Mouse (Mus musculus): ENCODE data around the gene Speg. TPM values are rescaled to one million over a fixed set of nuclear protein-coding genes. Genes with fewer than 3 reads are reported as not detected.

Gene Speg
- polyA plus RNA-seq (2014; fragmentation: Nextera tagmentation; extraction: Ambion mirVana): 20.2 and 20.3 TPM in 2 replicates

DNA sequence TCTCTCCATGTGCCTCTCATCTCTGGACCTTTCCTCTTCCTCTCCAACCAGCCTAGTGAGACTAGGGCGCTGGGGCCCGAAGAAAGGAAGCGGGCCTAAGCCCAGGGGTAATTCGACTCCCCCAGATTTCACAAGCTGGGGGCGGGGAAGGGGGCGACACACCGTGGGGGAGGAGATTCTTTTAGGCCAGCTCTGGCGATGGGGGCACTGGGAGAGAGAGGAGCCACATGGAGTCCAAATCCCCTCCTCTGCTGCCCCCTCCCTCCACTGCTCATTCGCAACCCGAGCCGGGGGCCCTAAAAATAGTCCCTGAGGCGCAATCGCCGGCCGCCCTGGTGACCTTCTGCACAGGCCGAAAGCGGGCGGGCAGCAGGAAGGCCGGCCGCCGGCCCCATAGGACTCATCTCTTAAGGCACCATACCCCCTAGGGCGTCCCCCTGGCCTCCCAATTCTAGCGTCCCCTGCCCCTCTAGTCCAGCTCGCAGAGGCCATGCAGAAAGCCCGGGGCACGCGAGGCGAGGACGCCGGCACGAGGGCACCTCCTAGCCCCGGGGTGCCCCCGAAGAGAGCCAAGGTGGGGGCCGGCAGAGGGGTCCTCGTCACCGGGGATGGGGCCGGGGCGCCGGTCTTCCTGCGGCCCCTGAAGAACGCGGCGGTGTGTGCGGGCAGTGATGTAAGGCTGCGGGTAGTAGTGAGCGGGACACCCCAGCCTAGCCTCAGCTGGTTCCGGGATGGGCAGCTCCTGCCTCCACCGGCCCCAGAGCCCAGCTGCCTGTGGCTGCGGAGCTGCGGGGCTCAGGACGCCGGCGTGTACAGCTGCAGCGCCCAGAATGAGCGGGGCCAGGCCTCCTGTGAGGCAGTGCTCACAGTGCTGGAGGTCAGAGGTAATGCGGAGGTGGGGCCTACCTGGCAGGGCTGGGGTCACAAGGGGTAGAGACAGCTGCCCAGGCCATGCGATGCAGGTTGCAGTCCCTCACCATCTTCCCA is at the start of gene Speg:
Gene Speg, plus strand, starts transcription at position 348 of the 987 bp plus-strand sequence.
- Histone ChIP-seq H3K27me3 (replicated peaks; ENCODE audit: control insufficient read depth, insufficient read depth, low read length) (peaks cover 7% of the 10 kb centered on the region; the same call in 1 of the 2 replicates), H3K9me3 (ENCODE audit: control insufficient read depth, low read length) (no peaks in the 10 kb centered on the region), H3K4me2 (ENCODE audit: low read depth, low read length) (peak within 1 kb of the TSS; percentile 65), H3K4me1 (ENCODE audit: control insufficient read depth, insufficient read depth, low read length) (peaks cover 10% of the 10 kb centered on the region), H3K4me3 (ENCODE audit: low read depth, low read length) (peak within 1 kb of the TSS; percentile 35), H3K36me3 (ENCODE audit: control insufficient read depth, insufficient read depth, low read length) (no peaks in the 10 kb centered on the region), H3K9ac (ENCODE audit: low read depth, low read length) (peak within 1 kb of the TSS; percentile 62), H3K27ac (replicated peaks; ENCODE audit: low read depth, low read length) (no peak within 1 kb of the TSS; the same call in 1 of the 2 replicates)
- peak; percentile 56 for ATAC-seq (ENCODE audit: low read depth)
- WGBS: 5% methylated on average over 40 of the region's 57 CpGs
- no peak for DNase-seq (ENCODE audit: low spot score)

DNA sequence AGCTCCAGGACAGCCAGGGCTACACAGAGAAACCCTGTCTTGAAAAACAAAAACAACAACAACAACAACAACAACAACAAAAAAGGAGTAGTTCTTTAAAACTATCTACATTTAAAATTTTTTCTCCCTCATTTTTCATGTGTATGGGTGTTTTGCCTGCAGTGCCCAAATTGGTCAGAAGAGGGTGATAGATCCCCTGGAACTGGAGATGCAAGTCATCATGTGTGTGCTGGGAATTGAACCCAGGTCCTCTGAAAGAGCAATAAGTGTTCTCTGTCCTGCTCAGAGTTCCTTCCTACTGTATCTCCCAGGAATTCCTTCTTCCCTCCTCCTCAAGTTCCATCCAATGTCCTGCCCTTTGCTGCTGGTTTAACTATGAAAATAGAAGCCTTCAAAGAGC is 47.6 kb upstream of the Speg start:
- Histone ChIP-seq H3K4me1 (ENCODE audit: control insufficient read depth, insufficient read depth, low read length) (no peaks in the 10 kb centered on the region), H3K9me3 (ENCODE audit: control insufficient read depth, low read length) (no peaks in the 10 kb centered on the region), H3K9ac (ENCODE audit: low read depth, low read length) (no peak overlapping the region), H3K27me3 (replicated peaks; ENCODE audit: control insufficient read depth, insufficient read depth, low read length) (no peaks in the 10 kb centered on the region), H3K36me3 (ENCODE audit: control insufficient read depth, insufficient read depth, low read length) (no peaks in the 10 kb centered on the region), H3K4me2 (ENCODE audit: low read depth, low read length) (no peak overlapping the region), H3K4me3 (ENCODE audit: low read depth, low read length) (no peak overlapping the region), H3K27ac (replicated peaks; ENCODE audit: low read depth, low read length) (no peak overlapping the region)
- ATAC-seq (ENCODE audit: low read depth) (no peak), DNase-seq (ENCODE audit: low spot score) (no peak)

DNA sequence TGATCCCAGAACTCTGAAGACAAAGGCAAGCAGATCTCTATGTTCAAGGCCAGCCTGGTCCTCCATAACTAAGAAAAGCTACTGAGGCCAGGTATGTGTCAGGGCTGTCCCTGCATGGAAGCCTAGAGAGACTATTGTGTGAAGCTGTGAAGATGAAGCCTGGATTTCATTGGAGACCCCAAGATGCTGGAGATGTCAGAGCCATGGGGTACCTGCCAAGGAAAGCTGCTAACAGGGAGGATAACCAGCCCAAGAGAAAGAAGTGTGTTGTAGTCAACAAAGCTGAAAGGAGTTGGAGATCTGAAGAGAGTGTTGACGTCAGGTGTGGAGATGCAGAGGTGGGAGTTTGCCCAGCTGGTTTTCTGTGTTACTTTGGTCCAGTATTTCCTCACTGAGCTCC is 43.8 kb upstream of the Speg start:
- 59% methylated on average over 1 of the region's 1 CpGs for WGBS
- Histone ChIP-seq H3K9me3 (ENCODE audit: control insufficient read depth, low read length) (no peaks in the 10 kb centered on the region), H3K27ac (replicated peaks; ENCODE audit: low read depth, low read length) (no peak overlapping the region), H3K4me1 (ENCODE audit: control insufficient read depth, insufficient read depth, low read length) (no peaks in the 10 kb centered on the region), H3K4me2 (ENCODE audit: low read depth, low read length) (no peak overlapping the region), H3K27me3 (replicated peaks; ENCODE audit: control insufficient read depth, insufficient read depth, low read length) (no peaks in the 10 kb centered on the region), H3K9ac (ENCODE audit: low read depth, low read length) (no peak overlapping the region), H3K36me3 (ENCODE audit: control insufficient read depth, insufficient read depth, low read length) (no peaks in the 10 kb centered on the region), H3K4me3 (ENCODE audit: low read depth, low read length) (no peak overlapping the region)
- ATAC-seq (ENCODE audit: low read depth): no peak
- no peak for DNase-seq (ENCODE audit: low spot score)

DNA sequence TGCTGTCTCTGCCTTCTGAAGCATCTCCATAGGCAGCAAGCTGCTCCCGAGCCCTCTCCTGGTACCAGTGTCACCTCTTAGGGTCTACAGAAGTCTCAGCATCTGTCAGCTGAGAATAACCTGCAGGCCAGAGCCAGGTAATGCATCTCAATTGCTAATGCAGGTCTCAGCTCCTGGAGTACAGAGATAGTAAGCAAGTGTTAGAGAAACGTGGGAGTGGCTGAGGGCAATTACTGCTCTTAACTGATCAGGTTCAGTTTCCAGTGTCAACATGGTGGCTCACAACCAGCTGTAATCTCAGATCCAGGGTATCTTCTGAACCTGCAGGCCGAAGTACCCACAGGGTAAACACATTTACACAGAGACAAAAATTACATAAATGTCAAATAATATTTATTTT is 38.6 kb upstream of the Speg start:
- H3K4me3 ChIP-seq (ENCODE audit: low read depth, low read length): no peak overlapping the region
- WGBS: 57% methylated on average over 3 of the region's 3 CpGs
- no peaks in the 10 kb centered on the region for H3K36me3 ChIP-seq (ENCODE audit: control insufficient read depth, insufficient read depth, low read length)
- H3K9ac ChIP-seq (ENCODE audit: low read depth, low read length): no peak overlapping the region
- DNase-seq (ENCODE audit: low spot score) (no peak), ATAC-seq (ENCODE audit: low read depth) (no peak)
- no peak overlapping the region for H3K27ac ChIP-seq (replicated peaks; ENCODE audit: low read depth, low read length)
- no peaks in the 10 kb centered on the region for H3K27me3 ChIP-seq (replicated peaks; ENCODE audit: control insufficient read depth, insufficient read depth, low read length)
- no peak overlapping the region for H3K4me2 ChIP-seq (ENCODE audit: low read depth, low read length)
- peaks cover 26% of the 10 kb centered on the region for H3K4me1 ChIP-seq (ENCODE audit: control insufficient read depth, insufficient read depth, low read length)
- H3K9me3 ChIP-seq (ENCODE audit: control insufficient read depth, low read length): no peaks in the 10 kb centered on the region

DNA sequence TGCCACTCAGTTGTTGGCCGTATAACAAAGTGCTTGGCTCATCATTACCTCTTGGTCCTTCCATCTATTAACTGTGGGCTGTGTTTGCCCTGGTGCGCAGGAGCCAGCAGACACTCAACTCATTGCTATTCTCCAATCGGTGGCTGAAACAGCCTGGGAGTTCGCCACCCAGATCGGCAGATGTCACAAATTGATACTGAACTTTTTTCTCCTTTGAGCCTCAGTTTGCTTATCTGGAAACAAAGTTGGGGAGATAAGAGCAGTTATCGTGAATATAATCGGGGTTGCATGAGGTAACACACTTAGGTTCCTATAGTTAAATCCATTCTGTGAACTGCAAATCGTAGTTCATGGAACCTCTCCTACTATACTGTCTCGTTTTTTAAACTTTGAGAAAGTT is 38.0 kb upstream of the Speg start:
- ATAC-seq (ENCODE audit: low read depth) (no peak), DNase-seq (ENCODE audit: low spot score) (no peak)
- no peak overlapping the region for H3K4me3 ChIP-seq (ENCODE audit: low read depth, low read length)
- H3K27ac ChIP-seq (replicated peaks; ENCODE audit: low read depth, low read length): 0 out of 2 replicates have a peak overlapping the region, but pooled peaks have one; percentile 74
- H3K4me2 ChIP-seq (ENCODE audit: low read depth, low read length): no peak overlapping the region
- no peaks in the 10 kb centered on the region for H3K36me3 ChIP-seq (ENCODE audit: control insufficient read depth, insufficient read depth, low read length)
- H3K4me1 ChIP-seq (ENCODE audit: control insufficient read depth, insufficient read depth, low read length): peaks cover 26% of the 10 kb centered on the region
- no peaks in the 10 kb centered on the region for H3K27me3 ChIP-seq (replicated peaks; ENCODE audit: control insufficient read depth, insufficient read depth, low read length)
- H3K9me3 ChIP-seq (ENCODE audit: control insufficient read depth, low read length): no peaks in the 10 kb centered on the region
- 79% methylated on average over 9 of the region's 9 CpGs for WGBS
- H3K9ac ChIP-seq (ENCODE audit: low read depth, low read length): no peak overlapping the region

DNA sequence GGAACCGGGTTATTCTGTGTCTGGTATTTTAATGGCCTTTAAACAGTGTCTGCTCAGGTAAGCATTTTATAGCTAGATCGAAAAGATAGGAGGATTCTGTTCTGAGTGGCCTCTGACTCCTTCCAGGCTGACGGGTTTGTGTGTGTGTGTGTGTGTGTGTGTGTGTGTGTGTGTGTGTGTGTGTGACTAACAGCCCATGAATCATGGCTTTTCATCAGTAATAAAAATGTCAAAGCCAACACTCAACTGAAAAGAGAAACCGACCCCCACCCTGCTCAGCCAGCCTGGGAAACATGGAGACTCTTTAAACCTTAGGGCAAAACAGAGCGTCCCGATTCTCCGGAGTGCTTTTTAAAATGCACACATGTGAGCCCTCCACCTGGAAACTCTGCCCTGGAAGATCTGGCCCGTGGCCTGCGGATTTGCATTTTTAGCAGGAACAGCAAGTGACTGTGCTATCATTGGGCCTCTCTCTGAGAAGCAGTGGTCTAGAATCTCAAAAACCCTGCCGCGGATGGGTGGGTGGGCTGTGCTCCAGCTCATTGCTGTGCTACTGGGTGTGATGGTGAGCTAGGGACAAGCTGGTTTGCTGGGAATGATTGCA is 36.9 kb upstream of the Speg start:
- ATAC-seq (ENCODE audit: low read depth) (peak; percentile 13; the same call in 1 of the 2 replicates), DNase-seq (ENCODE audit: low spot score) (peak; percentile 39)
- Histone ChIP-seq H3K9me3 (ENCODE audit: control insufficient read depth, low read length) (no peaks in the 10 kb centered on the region), H3K4me3 (ENCODE audit: low read depth, low read length) (no peak overlapping the region), H3K4me1 (ENCODE audit: control insufficient read depth, insufficient read depth, low read length) (peaks cover 26% of the 10 kb centered on the region), H3K27me3 (replicated peaks; ENCODE audit: control insufficient read depth, insufficient read depth, low read length) (no peaks in the 10 kb centered on the region), H3K27ac (replicated peaks; ENCODE audit: low read depth, low read length) (peak overlapping the region; percentile 74), H3K36me3 (ENCODE audit: control insufficient read depth, insufficient read depth, low read length) (no peaks in the 10 kb centered on the region), H3K4me2 (ENCODE audit: low read depth, low read length) (peak overlapping the region; percentile 16; the same call in 1 of the 2 replicates), H3K9ac (ENCODE audit: low read depth, low read length) (peak overlapping the region; percentile 26; the same call in 1 of the 2 replicates)
- 17% methylated on average over 11 of the region's 11 CpGs for WGBS

DNA sequence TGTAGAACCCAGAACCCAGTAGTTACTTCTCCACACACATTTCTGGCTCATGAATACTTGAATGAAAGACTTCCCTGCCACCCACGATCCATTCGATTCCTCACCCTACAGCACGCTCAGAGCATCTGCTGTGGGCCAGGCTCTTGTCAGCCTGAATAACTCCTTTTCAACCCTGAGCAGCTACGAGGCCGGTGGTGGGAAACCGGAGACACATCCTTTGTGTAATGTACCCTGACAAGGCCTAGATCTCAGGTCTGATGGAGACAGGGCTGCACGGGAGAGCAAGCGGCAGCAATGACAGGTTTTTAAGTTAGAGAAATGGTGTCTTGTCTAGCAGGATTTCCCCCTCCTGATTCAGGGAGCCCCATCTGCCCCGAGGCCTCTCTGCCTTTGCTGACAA is 35.8 kb upstream of the Speg start:
- peak overlapping the region; percentile 35 for H3K9ac ChIP-seq (ENCODE audit: low read depth, low read length)
- H3K4me2 ChIP-seq (ENCODE audit: low read depth, low read length): no peak overlapping the region
- no peaks in the 10 kb centered on the region for H3K9me3 ChIP-seq (ENCODE audit: control insufficient read depth, low read length)
- 8% methylated on average over 9 of the region's 9 CpGs for WGBS
- ATAC-seq (ENCODE audit: low read depth) (peak; percentile 39), DNase-seq (ENCODE audit: low spot score) (peak; percentile 58)
- H3K4me3 ChIP-seq (ENCODE audit: low read depth, low read length): no peak overlapping the region
- peaks cover 33% of the 10 kb centered on the region for H3K4me1 ChIP-seq (ENCODE audit: control insufficient read depth, insufficient read depth, low read length)
- H3K36me3 ChIP-seq (ENCODE audit: control insufficient read depth, insufficient read depth, low read length): no peaks in the 10 kb centered on the region
- no peaks in the 10 kb centered on the region for H3K27me3 ChIP-seq (replicated peaks; ENCODE audit: control insufficient read depth, insufficient read depth, low read length)
- peak overlapping the region; percentile 74 for H3K27ac ChIP-seq (replicated peaks; ENCODE audit: low read depth, low read length)

DNA sequence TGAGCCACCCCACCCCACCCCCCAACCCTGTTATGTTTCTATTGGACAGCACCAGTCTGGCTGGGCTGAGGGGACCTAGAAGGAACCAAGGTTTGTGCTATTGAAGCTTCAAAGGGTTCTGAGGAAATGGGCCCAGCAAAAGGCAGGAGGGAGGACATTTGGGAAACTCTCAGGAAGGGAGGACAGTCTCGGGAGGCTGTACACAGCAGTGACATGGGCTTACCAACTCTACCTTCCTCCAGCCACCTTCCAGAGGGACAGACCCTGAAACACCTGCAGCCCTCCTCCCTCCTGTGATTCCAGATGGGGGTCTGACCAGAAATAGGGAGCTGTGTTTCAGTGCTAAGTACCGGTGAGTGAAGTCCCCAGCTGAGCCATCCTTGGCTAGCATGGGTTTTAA is 34.6 kb upstream of the Speg start:
- Histone ChIP-seq H3K9me3 (ENCODE audit: control insufficient read depth, low read length) (no peaks in the 10 kb centered on the region), H3K4me1 (ENCODE audit: control insufficient read depth, insufficient read depth, low read length) (peaks cover 44% of the 10 kb centered on the region), H3K27me3 (replicated peaks; ENCODE audit: control insufficient read depth, insufficient read depth, low read length) (no peaks in the 10 kb centered on the region), H3K9ac (ENCODE audit: low read depth, low read length) (no peak overlapping the region), H3K36me3 (ENCODE audit: control insufficient read depth, insufficient read depth, low read length) (no peaks in the 10 kb centered on the region), H3K27ac (replicated peaks; ENCODE audit: low read depth, low read length) (no peak overlapping the region), H3K4me2 (ENCODE audit: low read depth, low read length) (no peak overlapping the region), H3K4me3 (ENCODE audit: low read depth, low read length) (no peak overlapping the region)
- 73% methylated on average over 2 of the region's 2 CpGs for WGBS
- no peak for ATAC-seq (ENCODE audit: low read depth)
- no peak for DNase-seq (ENCODE audit: low spot score)
